Mouse (Mus musculus) thymus, adult 2 months (tissue): ENCODE data around the gene Lat2.

Experiments
- CTCF ChIP-seq: fragments of 200-500 bp; IDR thresholded peaks from 2 replicates; pipeline ENCODE4 v1.5.1; 2012; ENCODE audit warnings: mild to moderate bottlenecking, control low read depth, low read length, moderate library complexity, borderline replicate concordance; ENCODE audit not compliant: control insufficient read depth, poor library complexity, insufficient read depth; ENCODE audit errors: extremely low read depth
- POLR2A ChIP-seq: fragments of 200-500 bp; IDR thresholded peaks from 2 replicates; pipeline ENCODE4 v1.6.1; 2012; ENCODE audit warnings: mild to moderate bottlenecking, low read length, control low read depth, moderate library complexity; ENCODE audit not compliant: control insufficient read depth, poor library complexity, insufficient read depth; ENCODE audit errors: extremely low read depth

- no peak for TF ChIP-seq CTCF
- no peak for TF ChIP-seq POLR2A
Observed at GRCm38 (mm10) chr5:134565696-134566095, 49.1 kb downstream of the Lat2 start.
